Mouse (Mus musculus) thymus, postnatal 4 days (tissue): ENCODE measurements around the gene Map3k7cl.

Experiments used
- DNase-seq: peaks from one replicate; pipeline ENCODE4 v3.0.0; 2021

Gene Map3k7cl

DNA sequence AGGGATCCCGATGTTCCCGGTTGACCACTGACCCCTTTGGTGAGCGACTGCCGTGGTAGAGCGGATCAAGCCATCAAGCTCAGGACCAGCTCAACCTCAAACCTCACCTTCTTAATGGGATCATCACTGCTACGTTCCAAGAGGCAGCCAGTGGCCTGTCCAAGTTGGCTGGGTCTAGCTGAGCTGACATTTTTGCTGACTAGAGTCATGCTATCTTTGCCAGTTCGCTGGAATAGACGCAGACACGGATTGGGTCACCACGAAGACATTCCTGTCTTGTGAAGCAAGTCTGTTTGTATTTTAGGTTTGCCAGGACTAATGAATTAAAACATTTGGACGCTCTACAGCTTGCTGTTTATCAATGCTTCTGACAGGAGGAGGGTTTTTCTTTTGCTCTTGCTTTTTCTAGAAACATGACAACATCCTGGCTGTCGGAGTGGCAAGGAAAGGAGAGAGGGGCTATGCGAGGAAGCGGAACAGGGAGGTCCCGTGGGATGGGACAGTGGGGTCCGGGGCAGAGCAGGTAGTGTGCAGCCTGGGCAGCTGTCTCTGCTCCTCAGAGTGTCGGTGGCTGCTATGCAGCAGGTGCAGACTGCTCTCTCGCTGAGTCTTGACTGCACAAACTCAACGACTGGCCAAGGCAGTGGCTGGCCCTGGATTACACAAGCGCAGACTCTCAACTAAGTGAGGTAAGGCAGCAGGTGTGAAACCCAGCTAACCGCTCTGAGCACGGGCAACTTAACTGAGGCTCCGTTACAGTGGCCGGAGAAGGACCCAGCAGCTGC lies at the start of gene Map3k7cl:
Gene Map3k7cl, plus strand, starts transcription at position 424 of the 785 bp plus-strand sequence.
- DNase-seq, result no peak

DNA sequence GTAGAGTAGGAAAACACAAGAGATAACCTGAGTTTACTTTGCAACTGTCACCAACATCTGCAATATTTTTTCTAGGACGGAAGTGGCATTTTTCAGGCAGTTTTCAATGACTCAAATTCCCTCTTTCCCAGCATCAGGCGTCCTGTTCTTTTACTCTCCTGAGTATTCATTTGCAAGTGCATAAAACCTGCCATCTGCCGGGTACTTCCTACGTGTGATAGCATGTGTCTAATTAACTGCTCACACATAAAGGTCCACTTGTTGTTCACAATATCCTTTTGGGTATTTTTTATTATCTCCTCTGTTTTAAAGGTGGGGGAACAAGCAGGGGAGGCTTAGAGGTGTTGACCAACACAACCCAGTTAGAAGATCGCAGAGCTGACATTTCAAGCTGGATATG lies 41.4 kb upstream of the Map3k7cl start:
- no peak for DNase-seq

DNA sequence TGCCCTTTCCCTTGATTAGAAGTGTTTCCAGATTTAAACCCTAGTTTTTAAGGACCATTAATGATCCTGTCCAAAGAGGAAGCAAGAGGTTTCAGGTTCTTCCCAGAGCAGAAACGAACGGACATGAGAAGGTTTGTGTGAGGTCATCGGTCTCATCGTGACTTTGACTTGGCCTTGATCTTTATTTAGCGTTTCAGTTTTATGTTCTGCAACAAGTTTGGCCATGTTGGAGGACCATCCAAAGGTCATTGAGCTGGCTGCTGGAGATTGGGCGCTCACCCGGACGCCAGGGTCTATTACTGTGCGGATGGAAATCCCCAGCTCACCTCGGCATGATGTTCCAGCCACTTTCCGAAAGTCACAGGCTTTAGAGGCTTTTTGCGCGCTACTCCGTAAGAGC lies 40.8 kb upstream of the Map3k7cl start:
- no peak for DNase-seq

DNA sequence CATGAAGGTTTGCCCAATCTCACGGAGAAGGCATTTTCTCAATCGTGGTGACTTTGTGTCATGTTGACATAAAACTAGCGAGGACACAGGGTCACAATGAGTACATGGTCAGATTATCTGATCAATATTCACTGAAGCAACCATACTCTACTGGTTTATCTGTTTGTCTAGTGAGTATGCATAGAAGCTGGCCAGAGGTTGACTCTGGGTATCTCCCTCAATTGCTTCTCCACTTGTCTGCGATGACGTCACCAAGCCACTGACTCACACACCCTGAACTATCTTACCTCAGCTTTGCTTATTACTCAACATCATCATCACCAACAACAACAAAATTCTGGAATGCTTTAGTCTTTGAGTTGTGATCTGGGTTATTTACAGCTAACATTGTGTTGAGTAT lies 28.9 kb upstream of the Map3k7cl start:
- no peak for DNase-seq

DNA sequence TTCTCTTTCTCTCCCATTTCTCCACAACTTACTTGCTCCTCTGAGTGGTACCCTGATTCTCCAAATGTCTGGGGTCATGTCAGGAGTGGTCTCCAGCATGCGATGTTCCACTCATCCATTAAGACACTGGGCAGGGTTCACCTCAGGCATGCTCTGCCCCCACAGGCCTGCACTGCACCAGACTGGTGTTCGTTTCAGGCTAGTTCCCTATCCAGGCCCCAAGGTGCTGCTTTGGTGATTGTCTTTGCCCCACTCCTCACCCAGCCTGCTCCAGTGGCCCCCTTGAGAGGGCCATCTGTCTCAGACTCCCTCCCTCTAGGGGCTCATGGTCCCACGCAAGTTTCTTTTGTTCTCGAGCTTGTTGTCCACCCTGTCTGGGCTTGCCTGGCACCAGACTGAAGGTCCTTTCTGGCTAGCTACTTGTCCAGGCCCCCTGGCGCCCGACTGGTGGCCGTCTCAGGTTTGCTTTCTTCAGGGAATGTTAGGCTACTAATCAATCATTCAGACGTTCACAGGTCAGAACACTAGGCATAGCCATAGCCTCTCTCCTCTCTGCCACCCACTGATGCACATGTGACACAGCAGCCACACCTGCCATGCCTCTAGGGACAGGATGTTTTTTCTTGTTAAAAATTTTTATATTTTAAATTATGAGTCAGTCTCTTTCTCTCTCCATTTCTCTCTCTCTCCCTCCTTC lies 25.4 kb upstream of the Map3k7cl start:
- no peak for DNase-seq

DNA sequence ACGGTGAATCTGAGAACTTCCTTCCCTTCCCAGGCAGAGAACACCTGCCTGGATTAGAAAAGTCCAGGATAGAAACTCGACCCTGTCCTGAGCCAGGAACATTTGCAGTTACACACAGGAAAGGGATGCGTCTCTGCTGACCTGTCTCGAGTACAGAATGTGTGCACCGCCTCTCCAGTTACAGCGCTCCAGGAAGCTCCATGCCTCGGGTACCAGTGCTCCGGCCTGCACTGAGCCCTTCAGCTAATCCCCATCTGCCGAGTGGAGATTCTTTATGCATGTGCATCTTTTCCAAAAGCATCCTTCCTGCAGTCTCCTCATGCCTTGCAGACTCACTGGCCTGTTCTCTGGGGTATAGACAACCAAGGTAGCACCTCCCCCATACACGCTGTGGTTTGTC lies 24.4 kb upstream of the Map3k7cl start:
- DNase-seq, result no peak

DNA sequence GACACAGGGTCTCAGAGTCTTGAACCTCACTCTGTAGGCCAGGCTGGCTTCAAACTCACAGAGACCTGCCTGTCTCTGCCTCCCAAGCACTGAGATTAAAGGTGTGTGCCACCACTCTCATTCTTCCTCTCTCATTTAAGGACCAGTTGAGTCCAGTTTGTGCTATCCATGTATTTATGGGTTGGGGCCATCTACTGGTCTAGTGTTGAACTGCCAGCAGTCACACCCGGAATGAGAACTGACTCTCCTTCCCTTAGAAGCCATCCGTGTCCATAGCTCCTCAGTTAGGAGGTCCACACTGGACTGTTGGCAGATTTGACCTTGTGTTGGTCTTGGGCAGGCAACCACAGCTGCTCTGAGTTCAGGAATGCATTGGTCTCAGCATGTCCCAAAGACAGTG lies 4.8 kb upstream of the Map3k7cl start:
- DNase-seq, result peak; percentile 10

DNA sequence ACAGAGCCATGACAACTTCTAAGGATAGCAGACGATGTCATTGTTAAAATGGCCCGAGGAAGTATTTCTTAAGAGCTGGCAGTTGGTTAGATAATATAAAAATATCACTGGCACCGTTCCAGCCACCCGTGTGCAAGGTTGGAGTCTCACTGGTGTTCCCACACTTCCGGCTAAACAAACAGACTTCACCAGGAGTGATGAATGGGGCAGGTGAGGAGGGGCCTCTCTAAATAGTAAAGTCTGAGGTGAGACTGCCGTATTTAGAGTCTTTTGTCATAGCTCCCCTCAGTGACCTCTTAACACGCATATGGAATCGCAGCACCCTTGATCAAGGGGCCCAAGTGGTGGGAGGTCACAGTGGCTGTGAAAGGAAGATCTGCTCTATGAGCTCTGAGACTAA lies 3.2 kb downstream of the Map3k7cl start:
- DNase-seq, result no peak

DNA sequence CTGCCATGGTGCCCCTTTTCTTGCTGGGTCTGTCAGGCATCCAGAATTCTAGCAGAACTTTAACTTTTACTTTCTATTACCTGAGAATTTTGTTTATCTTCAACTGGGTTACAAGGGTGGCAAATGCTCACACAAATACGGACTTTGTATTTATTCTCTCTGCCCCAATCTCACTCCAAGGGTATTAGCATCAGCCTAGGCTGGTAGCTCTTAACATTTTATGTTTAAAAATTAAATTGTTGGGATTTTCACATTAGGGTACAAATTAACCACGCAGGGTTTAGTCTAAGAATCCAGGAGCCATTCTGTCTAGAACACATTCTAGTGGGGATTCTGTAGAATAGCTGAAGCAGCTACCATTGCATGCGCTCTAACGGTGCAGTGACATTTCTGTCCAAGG lies 8.4 kb downstream of the Map3k7cl start:
- no peak for DNase-seq

DNA sequence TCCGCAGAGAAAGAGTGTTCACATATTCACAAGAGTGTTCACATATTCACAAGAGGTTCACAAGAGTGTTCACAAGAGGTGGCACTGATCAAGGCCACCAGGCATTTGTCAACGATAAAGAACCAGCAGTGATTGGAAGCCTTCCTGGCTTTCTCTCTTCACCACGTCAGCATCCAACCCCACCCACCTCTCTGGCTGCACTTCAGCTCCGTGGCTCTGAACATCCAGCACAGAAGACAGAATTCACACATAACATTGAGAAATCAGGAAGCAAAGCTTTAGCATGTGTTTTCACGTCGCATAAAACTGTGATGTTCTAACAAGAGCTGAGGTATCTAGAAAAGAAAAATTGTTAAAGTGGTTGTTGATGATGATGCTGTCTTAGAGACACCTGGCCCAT lies 10.4 kb downstream of the Map3k7cl start:
- DNase-seq, result no peak

DNA sequence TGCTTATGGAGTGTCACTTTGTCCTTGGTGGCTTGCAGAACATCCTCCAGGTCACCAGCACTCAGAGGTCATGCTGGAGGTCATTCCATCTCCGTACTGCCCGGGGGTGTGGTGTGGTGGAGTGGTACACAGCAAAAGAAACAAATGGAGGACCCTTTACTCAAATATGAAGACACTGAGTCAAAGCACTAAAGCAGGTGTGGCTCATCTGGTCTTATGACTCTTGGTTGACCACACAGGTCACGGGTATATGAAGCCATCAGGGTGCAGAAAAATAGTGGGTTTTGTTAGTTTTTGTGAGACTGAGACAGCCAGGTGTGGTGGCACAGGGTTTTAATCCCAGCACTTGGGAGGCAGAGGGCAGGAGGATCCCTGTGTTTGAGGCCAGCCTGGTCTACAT lies 11.4 kb downstream of the Map3k7cl start:
- no peak for DNase-seq

DNA sequence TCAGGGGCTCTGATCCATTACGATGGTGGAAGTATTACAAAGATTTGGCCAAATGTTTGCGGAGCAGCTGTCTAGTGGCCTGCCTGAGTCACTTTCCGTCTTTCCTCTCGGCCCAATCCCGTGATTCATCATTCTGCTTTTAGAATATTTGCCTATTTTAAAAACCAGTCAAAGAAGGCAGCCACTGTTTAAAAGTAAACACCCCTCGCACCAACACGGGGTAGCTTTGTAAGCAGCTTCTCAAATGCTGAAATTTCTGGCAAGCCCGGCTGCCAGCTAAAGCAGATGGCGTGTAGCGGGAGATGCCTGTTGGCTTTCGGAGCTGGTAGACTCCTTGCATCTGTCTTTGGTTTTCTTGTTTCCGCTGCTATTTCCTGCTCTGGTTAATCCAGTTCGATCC lies 14.4 kb downstream of the Map3k7cl start:
- peak; percentile 16 for DNase-seq

DNA sequence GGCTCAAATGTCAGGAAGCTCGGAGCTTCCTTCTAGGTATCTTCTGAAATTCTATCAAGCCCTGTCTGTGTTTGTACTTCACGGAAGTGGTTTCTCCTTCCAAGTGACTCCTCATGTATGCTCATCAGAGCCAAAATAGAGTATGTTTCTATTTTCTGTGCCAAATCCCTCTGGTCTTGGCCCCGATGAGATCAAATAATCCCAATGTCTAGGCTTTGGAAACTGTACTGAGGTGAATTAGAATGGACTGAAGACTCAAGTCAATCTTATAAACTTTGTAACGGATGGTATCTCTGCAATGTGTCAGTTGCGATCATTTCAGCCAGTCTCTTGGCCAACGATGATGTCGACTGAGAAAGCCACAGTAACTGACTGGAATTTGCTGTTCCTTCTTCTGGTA lies 15.1 kb downstream of the Map3k7cl start:
- DNase-seq, result no peak

DNA sequence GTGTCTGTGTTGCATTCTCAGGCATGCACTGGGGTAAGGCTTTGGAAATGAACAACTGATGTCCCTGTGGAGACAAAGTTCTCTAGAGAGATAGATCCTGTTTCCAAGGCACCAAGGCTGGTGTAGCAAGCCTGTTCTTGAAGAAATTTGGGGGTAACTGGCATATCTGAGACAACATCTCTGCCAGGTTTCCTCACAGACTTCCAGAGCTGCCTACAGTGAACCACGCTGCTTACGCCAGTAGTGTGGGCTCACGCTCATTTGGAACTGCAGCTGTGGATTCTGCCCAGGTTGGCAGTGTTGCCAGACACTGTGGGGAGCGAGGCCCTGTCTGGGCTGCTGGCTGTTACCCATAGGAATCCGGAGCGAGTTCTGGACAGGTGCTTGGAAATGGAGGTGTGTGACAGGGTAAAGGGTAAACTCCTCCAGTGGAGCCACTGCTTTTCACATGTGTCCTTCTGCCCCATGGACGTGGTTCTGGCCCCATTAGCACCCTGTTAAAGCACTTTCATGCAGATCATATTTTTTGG lies 16.5 kb downstream of the Map3k7cl start:
- no peak for DNase-seq

DNA sequence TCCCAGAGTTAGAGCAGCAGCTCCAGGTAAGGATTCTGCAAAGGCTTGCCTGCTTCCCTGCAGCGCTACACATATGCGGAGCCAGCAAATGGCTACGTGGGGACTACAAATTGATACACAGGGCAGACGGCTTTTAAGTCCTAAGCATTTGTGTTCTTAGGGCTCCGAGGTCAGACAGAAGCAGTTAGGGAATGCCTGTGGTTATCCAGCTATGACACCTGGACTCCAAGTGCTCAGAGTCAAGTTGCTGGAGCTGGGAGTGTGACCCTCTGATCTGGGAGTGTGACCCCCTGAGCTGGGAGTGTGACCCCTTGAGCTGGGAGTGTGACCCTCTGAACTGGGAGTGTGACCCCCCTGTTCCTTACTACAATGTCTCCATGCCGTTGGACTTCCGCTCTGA lies 17.2 kb downstream of the Map3k7cl start:
- no peak for DNase-seq

DNA sequence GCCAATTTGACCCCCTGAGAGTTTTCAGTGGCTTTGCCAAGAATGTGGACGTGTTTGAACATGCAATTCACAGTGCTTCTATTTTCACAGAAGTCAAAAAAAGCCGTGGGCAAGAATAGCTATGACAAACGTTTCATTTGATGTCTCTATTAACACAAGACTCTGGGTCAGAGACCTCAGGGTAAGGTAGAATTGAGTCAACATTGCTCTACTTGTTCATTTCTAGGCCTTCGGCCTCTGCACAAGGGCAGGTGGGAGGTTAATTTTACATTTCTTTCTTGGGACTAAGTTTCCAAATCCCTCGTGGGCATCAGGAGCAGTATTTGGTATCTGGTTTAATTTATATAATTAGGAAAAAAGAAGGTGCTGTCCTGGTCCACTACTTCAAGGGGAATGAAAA lies 20.3 kb downstream of the Map3k7cl start:
- no peak for DNase-seq

DNA sequence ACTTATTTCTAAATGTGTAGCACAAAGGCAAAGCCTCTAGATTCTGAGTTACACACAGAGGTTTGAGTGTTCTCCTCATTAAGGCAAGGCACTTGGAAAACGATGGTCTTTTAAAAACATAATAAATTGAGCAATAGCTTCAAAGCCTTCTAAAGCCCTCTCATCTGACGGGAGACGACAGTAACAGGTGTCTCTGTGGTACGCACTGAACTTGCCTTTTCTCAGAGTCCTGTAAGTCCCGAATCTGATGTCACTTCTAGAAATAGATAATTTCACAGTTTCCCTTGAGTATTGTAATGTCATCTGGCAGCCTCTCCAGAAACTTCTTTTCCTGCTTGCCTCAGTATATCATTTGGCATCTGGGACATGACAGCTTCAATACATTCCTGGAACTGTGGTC lies 21.0 kb downstream of the Map3k7cl start:
- DNase-seq, result no peak

DNA sequence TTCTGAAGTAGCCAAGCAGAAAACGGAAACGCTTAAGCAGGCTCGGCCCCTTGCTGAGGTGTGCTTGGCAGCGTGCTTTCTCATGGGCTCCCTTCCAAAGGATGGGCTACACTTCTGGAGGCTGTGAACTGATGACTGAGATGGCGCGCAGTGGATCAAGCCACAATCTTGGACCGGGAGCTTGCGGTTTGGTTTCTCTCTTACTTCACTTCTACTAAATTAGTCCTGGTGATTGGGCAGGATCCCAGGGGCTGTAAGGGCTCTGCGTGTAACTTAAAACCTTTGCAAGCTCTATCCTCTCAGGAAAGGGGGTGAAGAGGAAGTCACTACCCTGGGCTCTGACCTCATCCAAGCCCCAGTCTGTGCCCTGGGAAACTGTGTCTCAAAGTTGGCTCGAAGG lies 22.5 kb downstream of the Map3k7cl start:
- DNase-seq, result no peak

DNA sequence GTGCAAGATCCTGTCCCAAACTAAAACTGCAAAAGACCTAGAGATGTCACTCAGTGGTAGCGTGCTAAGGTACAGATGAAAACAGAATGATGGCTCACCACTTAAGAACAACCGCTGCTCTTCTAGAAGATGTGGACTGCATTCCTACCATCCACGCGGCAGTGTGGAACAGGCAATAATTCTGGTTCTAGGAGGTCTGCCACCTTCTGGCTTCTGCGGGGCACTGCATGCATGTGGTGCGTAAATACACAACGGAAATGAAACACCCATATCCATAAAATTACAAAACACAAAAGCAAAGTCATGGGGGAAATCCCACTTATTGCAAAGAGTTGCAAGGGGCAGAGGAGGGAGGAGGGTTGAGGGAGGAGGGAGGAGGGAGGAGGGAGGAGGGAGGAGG lies 25.8 kb downstream of the Map3k7cl start:
- DNase-seq, result peak; percentile 28

DNA sequence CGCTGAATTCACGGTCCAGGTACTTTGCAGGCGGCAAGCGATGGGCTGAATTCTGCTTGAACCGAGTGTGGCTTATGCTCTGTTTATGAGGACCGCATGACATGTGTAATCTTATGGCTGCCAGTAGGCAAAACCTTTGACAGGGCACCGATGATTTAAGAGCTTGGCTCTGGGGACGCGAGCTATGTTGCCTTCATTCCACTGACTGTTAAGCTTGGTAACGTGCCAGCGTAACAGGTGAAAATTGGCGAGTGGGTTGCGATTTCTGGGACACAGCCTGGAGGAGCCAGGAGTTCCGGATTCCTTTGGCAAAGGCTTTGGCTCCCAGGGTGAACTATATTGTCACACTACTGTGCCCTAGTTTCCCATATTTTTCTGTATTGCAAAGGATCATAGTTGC lies 26.3 kb downstream of the Map3k7cl start:
- no peak for DNase-seq

DNA sequence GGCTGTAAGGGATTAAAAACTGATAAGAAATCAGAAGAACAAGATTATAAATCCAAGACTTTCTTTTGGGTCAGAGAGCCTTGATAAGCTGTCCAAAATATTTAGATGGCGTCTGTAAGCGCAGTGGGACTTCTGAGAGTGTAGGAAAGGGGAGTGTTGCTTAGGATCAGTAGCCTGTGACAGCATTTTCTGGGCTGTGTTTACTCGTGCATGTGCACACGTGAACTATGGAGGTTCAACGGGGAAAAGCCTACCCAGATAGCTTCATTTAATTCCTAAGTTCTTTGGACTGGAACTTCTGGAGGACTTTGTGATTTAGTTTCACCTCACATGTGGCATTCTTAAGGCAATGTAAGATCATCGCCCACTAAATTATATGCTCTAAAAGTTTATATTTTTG lies 29.6 kb downstream of the Map3k7cl start:
- no peak for DNase-seq

DNA sequence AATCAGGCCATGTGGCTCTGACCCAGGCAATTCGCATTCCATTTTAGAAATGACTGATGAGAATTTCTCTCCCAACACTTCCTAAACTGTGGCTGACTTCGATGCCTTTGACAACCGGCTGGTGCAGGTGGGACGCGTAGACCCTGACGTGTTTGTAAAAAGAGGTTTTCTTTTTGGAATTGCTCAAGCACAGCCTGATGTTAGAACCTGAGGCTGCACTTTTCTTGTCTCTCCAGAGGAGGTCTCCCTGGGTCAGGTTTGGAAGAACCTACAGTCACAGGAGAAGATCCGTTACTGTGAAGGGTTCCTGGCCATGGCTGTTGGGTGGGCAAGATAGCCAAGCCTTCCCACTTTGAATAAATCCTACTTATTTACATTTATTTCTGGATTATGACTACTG lies 31.5 kb downstream of the Map3k7cl start:
- peak; percentile 23 for DNase-seq

DNA sequence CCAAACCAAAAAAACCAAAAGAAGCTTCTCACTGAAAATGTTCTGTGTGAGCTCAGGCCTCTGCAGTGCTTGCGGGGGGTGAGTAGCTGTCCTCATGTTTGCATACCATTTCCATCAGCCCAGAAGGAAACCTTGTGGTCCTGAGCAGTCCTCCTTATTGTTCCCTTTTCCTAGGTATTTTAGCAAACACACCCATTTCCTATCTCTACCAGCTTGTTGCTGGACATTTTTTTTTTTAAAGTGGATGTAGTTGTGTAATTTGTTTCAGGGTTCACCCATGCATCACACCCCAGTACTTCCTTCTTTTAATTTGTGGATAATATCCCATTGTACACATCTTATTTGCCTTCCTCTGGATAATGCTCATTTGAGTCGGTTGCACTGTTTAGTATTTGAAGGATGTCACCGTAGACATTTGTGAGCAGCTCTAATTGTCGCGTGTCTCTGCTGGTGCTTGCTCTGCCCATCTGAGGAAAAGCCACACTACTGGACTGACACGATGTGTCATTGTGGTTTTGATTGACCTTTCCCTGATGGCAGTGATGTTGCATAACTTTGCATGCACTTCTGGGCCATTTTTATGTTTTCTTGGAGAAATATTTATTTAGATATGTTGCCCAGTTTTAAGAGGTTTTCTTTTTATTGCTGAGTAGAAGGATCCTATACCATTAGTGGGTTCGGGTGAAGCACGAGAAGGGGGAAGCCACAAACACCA lies 32.6 kb downstream of the Map3k7cl start:
- no peak for DNase-seq

DNA sequence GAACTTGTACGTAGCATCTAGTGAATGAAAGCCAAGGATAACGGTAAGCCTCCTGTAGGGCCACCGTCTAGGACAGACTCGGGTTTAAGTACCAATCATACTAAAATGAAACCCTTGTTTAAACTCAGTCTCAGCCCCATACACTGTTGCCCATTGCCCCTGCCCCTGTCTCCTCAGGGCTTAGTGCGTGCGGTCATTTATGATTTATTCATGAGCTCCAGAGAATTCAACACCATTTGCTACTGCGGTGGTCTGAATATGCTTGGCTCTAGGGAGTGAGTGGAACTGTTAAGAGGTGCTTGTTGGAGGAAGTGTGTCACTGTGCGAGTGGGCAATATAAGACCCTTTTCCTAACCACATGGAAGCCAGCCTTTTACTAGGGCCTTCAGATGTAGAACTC lies 34.7 kb downstream of the Map3k7cl start:
- no peak for DNase-seq
